Mouse (Mus musculus) right cerebral cortex, postnatal 14 days (tissue): ENCODE results near the gene Ssx9.
"Not testable (repeated sequence)": the region's sequence is repeated elsewhere in the genome, so short reads cannot be mapped to it uniquely, and the experiment has no call there.

Experiments used
- DNase-seq: peaks from one replicate; pipeline ENCODE4 v3.0.0; 2022

Ssx9 gene

DNA sequence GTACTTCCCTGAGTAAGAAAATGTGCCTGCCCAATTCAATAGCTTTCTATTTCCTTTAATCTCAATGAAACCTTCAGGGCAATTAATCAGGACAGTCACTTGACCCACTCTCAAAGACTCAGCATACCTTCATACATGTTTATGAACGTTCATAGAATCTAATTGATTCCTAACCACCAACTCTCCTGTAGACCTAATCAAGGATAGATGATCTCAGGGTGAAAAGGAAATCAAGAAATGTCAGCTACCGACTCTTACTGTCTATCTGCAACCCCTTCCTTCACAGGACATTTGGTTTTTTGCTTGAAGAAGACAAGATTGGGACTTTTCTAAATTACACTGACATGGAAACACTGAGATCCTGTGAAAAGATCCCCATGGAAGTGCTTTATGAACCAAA, at the start of gene Ssx9:
Gene Ssx9 (plus strand): TSS at position 301 of the 400 bp plus-strand sequence.
- DNase-seq: not testable (repeated sequence)

DNA sequence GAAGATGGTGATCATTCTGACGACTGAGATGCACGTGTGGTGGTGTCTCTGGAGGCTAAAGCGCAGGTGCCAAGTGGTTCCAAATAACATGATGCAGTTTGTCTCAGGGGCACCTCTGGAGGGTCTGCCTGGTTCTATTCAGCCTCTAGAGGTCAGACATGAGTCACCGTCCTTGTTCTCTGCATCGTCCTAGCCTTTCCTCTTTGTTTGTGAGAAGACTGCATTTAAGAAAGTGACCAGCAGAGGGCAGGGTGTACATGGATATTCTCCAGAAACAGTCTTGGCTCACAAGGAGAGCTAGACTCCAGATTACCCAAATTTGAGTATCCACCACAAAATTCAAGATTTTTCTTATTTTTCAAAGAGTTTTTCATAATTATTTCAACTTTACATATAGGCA, 15.3 kb upstream of the Ssx9 start:
- peak; percentile 45 for DNase-seq

DNA sequence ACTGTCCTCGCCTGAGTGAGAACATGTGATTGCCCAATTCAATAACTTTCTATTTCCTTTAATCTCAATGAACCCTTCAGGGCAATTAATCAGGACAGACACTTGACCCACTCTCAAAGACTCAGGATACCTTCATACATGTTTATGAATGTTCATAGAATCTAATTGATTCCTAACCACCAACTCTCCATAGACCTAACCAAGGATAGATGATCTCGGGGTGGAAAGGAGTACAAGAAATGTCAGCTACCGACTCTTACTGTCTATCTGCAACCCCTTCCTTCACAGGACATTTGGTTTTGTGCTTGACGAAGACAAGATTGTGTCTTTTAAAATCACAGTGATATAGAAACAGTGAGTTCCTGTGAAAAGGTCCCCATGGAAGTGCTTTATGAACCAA, 55.2 kb downstream of the Ssx9 start, which contains the start of gene Ssxb5:
Gene Ssxb5 (plus strand): TSS at position 301 of the 400 bp plus-strand sequence.
- DNase-seq: not testable (repeated sequence)
